Mouse (Mus musculus) heart, postnatal 0 days (tissue): ENCODE measurements around the gene Ctu2. TPM values are rescaled to one million over a fixed set of nuclear protein-coding genes. Genes with fewer than 3 reads are reported as not detected.
A peak's percentile ranks its signal among the peaks of the same experiment; 100 is the strongest.

Experiments used
- ATAC-seq: fragments of 200-750 bp; cut with Nextera tagmentation; 2 replicates; pipeline ENCODE4 v1.8.0; 2017; ENCODE audit warnings: low read depth, moderate number of reproducible peaks, moderate library complexity; ENCODE audit not compliant: insufficient read depth
- DNase-seq: peaks from one replicate; pipeline ENCODE4 v3.0.0-alpha.2; 2016; ENCODE audit warnings: low spot score
- H3K27ac ChIP-seq: fragments of 300-500 bp; sonication (generic); 2 replicates; pipeline ENCODE4 v1.5.1; 2014; ENCODE audit warnings: low read depth, mild to moderate bottlenecking
- H3K27me3 ChIP-seq: fragments of 300-500 bp; sonication (generic); 2 replicates; pipeline ENCODE4 v1.6.1; 2014; ENCODE audit warnings: low read length, mixed read lengths; ENCODE audit not compliant: control insufficient read depth, insufficient read depth
- H3K36me3 ChIP-seq: fragments of 300-500 bp; sonication (generic); replicated peaks from 2 replicates; pipeline ENCODE4 v1.6.1; 2014; ENCODE audit warnings: low read length, mixed read lengths; ENCODE audit not compliant: control insufficient read depth, insufficient read depth
- H3K4me1 ChIP-seq: fragments of 300-500 bp; sonication (generic); 2 replicates; pipeline ENCODE4 v1.6.1; 2014; ENCODE audit warnings: antibody characterized with exemption; ENCODE audit not compliant: control insufficient read depth, insufficient read depth
- H3K4me2 ChIP-seq: fragments of 300-500 bp; sonication (generic); 2 replicates; pipeline ENCODE4 v1.6.1; 2014; ENCODE audit warnings: low read depth, mild to moderate bottlenecking, low read length, moderate library complexity
- H3K4me3 ChIP-seq: fragments of 300-500 bp; sonication (generic); 2 replicates; pipeline ENCODE4 v1.5.1; 2014; ENCODE audit warnings: low read depth, low read length
- H3K9ac ChIP-seq: fragments of 300-500 bp; sonication (generic); replicated peaks from 2 replicates; pipeline ENCODE4 v1.6.1; 2014; ENCODE audit warnings: low read depth, low read length, mixed read lengths
- H3K9me3 ChIP-seq: fragments of 300-500 bp; sonication (generic); replicated peaks from 2 replicates; pipeline ENCODE4 v1.6.1; 2016; ENCODE audit warnings: low read length; ENCODE audit not compliant: control insufficient read depth
- CTCF ChIP-seq: IDR thresholded peaks from 2 replicates; pipeline ENCODE4 v1.5.1; 2016; ENCODE audit warnings: antibody characterized with exemption, control low read depth, low read depth
- EP300 ChIP-seq: IDR thresholded peaks from 2 replicates; pipeline ENCODE4 v1.6.1; 2016; ENCODE audit warnings: antibody characterized with exemption, low read depth
- WGBS: fragments of 180-500 bp; shearing (Covaris S2); extraction: QIAGEN DNeasy Blood & Tissue Kit; methylation state at CpG from one replicate; pipeline ENCODE4 v1.1.7; 2014; 5-methylcytosine and 5-hydroxymethylcytosine counted together
- polyA plus RNA-seq: library from polyadenylated mRNA; unstranded; fragments of >200 nt; fragmentation: Nextera tagmentation; extraction: Ambion mirVana; gene quantifications from 2 replicates; pipeline ENCODE4 v1.2.1, GENCODE M21; 2015
- total RNA-seq: library from RNA; depleted of rRNA; stranded (reverse); fragments of >200 nt; gene quantifications from 2 replicates; pipeline ENCODE4 v1.2.3, GENCODE M21; 2014; ENCODE audit warnings: low replicate concordance

The Ctu2 gene
- total and polyA plus RNA-seq, 2 experiments from 2014 or later, result 24.3 to 28.4 TPM

- WGBS, result 62% methylated on average over 10 of the region's 10 CpGs
- peak; percentile 22 for ATAC-seq
- H3K4me2 ChIP-seq, result no peak overlapping the region
These were observed 23.8 kb upstream of the Ctu2 start for GRCm38 (mm10) chr8:122452154-122452553.

DNA sequence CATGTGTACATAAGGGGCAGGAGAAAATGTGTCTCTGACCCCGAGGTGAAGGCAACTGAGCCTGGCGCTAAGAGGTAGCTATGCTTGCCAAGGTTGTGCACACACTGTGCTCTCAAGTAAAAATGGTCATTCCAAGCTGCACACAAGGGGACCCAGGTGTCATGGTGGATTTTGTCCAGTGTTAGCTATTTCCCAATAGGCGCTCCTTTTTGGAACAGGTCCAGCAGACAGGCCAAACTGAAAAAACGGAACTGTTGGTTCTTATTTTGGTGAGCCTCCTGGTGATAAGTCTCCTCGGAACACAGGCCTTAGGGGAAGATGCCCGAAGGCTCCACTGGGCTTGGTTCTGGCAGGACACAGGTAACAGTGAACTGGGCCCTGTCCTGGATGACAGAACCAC, 21.5 kb upstream of the Ctu2 start:
- H3K4me3 ChIP-seq, result no peak overlapping the region
- TF ChIP-seq EP300 (no peak), CTCF (no peak)
- no peak for DNase-seq
- H3K4me2 ChIP-seq, result no peak overlapping the region
- no peak for ATAC-seq
- H3K4me1 ChIP-seq, result peaks cover 16% of the 10 kb centered on the region
- no peaks in the 10 kb centered on the region for H3K9me3 ChIP-seq
- H3K27ac ChIP-seq, result no peak overlapping the region
- H3K9ac ChIP-seq, result no peak overlapping the region
- 83% methylated on average over 6 of the region's 6 CpGs for WGBS
- H3K27me3 ChIP-seq, result peaks cover 5% of the 10 kb centered on the region; the same call in 1 of the 2 replicates
- H3K36me3 ChIP-seq, result no peaks in the 10 kb centered on the region

More at GRCm38 (mm10) chr8:122452154-122452553, 23.8 kb upstream of the Ctu2 start:
- no peak overlapping the region for H3K9ac ChIP-seq
- H3K4me1 ChIP-seq, result peaks cover 16% of the 10 kb centered on the region
- H3K36me3 ChIP-seq, result no peaks in the 10 kb centered on the region
- no peak for DNase-seq
- TF ChIP-seq CTCF (no peak), EP300 (no peak)
- no peaks in the 10 kb centered on the region for H3K27me3 ChIP-seq
- H3K27ac ChIP-seq, result peak overlapping the region; percentile 60
- no peaks in the 10 kb centered on the region for H3K9me3 ChIP-seq
- H3K4me3 ChIP-seq, result no peak overlapping the region

DNA sequence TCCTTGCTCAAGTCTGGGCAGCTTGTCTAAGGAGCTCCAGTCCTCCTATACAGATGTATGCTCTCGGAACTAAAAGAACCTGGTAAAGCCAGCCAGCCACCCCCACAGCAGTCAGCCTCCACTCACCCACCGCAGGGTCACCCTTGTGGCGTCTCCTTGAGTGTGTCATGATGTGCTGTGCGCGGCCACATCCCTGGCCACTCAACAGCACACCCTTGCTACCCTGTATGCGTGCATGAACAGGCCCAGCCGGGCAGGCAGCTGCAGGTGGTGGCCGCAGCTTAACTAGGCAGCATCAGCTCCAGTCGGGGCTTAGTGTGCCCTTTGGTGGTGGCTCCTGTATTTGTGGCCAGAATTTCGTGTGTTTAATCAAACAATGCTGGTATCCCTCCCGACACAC, 18.8 kb upstream of the Ctu2 start:
- Histone ChIP-seq H3K27me3 (peaks cover 22% of the 10 kb centered on the region), H3K9me3 (no peaks in the 10 kb centered on the region), H3K27ac (no peak overlapping the region), H3K4me3 (no peak overlapping the region), H3K36me3 (no peaks in the 10 kb centered on the region), H3K4me2 (no peak overlapping the region), H3K4me1 (peaks cover 15% of the 10 kb centered on the region), H3K9ac (no peak overlapping the region)
- ATAC-seq (no peak), DNase-seq (no peak)
- TF ChIP-seq CTCF (no peak), EP300 (no peak)
- WGBS, result 60% methylated on average over 11 of the region's 11 CpGs

- Histone ChIP-seq H3K27ac (no peak overlapping the region), H3K4me2 (no peak overlapping the region; the same call in 1 of the 2 replicates), H3K9me3 (no peaks in the 10 kb centered on the region), H3K4me1 (peaks cover 9% of the 10 kb centered on the region), H3K36me3 (no peaks in the 10 kb centered on the region), H3K27me3 (peaks cover 28% of the 10 kb centered on the region), H3K9ac (no peak overlapping the region), H3K4me3 (no peak overlapping the region)
- DNase-seq, result no peak
- no peak for TF ChIP-seq EP300
- TF ChIP-seq CTCF, result peak; percentile 33
- 55% methylated on average over 4 of the region's 6 CpGs for WGBS
- no peak for ATAC-seq
These were observed 16.6 kb upstream of the Ctu2 start for GRCm38 (mm10) chr8:122459218-122459900.

DNA sequence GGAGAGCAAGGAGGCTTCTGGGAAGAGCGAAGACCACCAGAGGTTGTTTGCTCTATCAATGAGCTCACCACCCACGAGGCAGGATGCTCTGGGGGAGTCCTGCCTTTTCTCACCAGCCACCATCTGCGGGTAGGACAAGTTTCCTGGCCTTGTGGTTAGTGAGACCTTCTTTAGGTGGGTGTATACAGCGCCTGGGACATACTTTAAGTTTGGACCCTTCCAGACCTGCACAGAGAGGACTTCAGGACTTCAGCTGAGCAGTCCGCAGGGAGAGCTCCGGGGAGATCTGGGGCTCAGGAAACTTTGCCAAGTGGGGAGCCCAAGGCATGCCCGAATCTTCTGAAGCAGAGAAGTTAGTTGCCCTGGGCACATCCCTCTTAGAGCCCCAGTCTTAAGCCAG, 16.0 kb upstream of the Ctu2 start:
- H3K36me3 ChIP-seq, result no peaks in the 10 kb centered on the region
- peak overlapping the region; percentile 44 for H3K4me3 ChIP-seq
- ATAC-seq, result no peak
- H3K9me3 ChIP-seq, result no peaks in the 10 kb centered on the region
- no peak overlapping the region for H3K27ac ChIP-seq
- H3K4me1 ChIP-seq, result peaks cover 9% of the 10 kb centered on the region
- no peak for TF ChIP-seq EP300
- TF ChIP-seq CTCF, result no peak
- 30% methylated on average over 7 of the region's 7 CpGs for WGBS
- no peak for DNase-seq
- H3K4me2 ChIP-seq, result peak overlapping the region; percentile 73
- peaks cover 28% of the 10 kb centered on the region for H3K27me3 ChIP-seq
- peak overlapping the region; percentile 44; the same call in 1 of the 2 replicates for H3K9ac ChIP-seq
